Mouse (Mus musculus): Measurements from ENCODE around the gene Ptger3.
A peak's percentile ranks its signal among the peaks of the same experiment; 100 is the strongest.

Ptger3 gene

GRCm38 (mm10) chr3:157566725-157567565, at the start of gene Ptger3:
Gene Ptger3 (plus strand): TSS chr3:157566892.
- no peak for DNase-seq

- DNase-seq, result no peak
These were observed 48.7 kb upstream of the Ptger3 start for GRCm38 (mm10) chr3:157517992-157518391.

GRCm38 (mm10) chr3:157520433-157520832, 46.3 kb upstream of the Ptger3 start:
- DNase-seq, result peak; percentile 67 to 75

- no peak for DNase-seq
These were observed 42.9 kb upstream of the Ptger3 start for GRCm38 (mm10) chr3:157523834-157524233.

- DNase-seq, result no peak
These were observed 35.1 kb upstream of the Ptger3 start for GRCm38 (mm10) chr3:157531585-157531984.

GRCm38 (mm10) chr3:157533964-157534785, 32.5 kb upstream of the Ptger3 start, which contains the start of gene Zranb2:
Gene Zranb2 (plus strand): TSS chr3:157534160.
- DNase-seq, result peak; percentile 96

- DNase-seq, result no peak
These were observed 31.8 kb upstream of the Ptger3 start for GRCm38 (mm10) chr3:157534786-157535415.

GRCm38 (mm10) chr3:157549323-157549722, 17.4 kb upstream of the Ptger3 start:
- DNase-seq, result no peak

GRCm38 (mm10) chr3:157549758-157550600, 16.7 kb upstream of the Ptger3 start:
- no peak for DNase-seq

GRCm38 (mm10) chr3:157565196-157565595, 1.5 kb upstream of the Ptger3 start:
- no peak for DNase-seq

GRCm38 (mm10) chr3:157567566-157568132, 957 bp downstream of the Ptger3 start:
- no peak for DNase-seq

- no peak for DNase-seq
These were observed 5.3 kb downstream of the Ptger3 start for GRCm38 (mm10) chr3:157572011-157572410.

- no peak for DNase-seq
These were observed 9.0 kb downstream of the Ptger3 start for GRCm38 (mm10) chr3:157575441-157576342.

- no peak for DNase-seq
These were observed 9.6 kb downstream of the Ptger3 start for GRCm38 (mm10) chr3:157576343-157576722.

- DNase-seq, result no peak
These were observed 10.2 kb downstream of the Ptger3 start for GRCm38 (mm10) chr3:157576862-157577261.

GRCm38 (mm10) chr3:157578469-157579170, 11.9 kb downstream of the Ptger3 start:
- no peak for DNase-seq

GRCm38 (mm10) chr3:157579376-157579775, 12.7 kb downstream of the Ptger3 start:
- DNase-seq, result no peak

GRCm38 (mm10) chr3:157580299-157580698, 13.6 kb downstream of the Ptger3 start:
- no peak for DNase-seq

GRCm38 (mm10) chr3:157581755-157582154, 15.1 kb downstream of the Ptger3 start:
- no peak for DNase-seq
